Mouse (Mus musculus) ES-Bruce4 (cell line): ENCODE measurements at regions not wholly inside any gene's neighbourhood (a gene's known extent, or its start where the extent isn't known, plus 50 kb on each side); places are given as distances from the start of the nearest gene placed in this dataset.

Experiments
- CTCF ChIP-seq: IDR thresholded peaks from one replicate; pipeline ENCODE4 v1.8.1; 2011; ENCODE audit warnings: low read depth, low read length
- EP300 ChIP-seq: IDR thresholded peaks from 2 replicates; pipeline ENCODE4 v1.6.1; 2011; ENCODE audit warnings: low read depth, low read length; ENCODE audit not compliant: insufficient read depth
- POLR2A ChIP-seq: IDR thresholded peaks from one replicate; pipeline ENCODE4 v1.8.1; 2011; ENCODE audit warnings: low read length; ENCODE audit not compliant: insufficient read depth

- no peak for TF ChIP-seq CTCF
- no peak for TF ChIP-seq POLR2A
- no peak for TF ChIP-seq EP300
Observed at GRCm38 (mm10) chr3:130925000-130925399, 185.3 kb upstream of the Lef1 start.
